Mouse (Mus musculus): ENCODE results near the gene Extl2. TPM values are rescaled to one million over a fixed set of nuclear protein-coding genes. Genes with fewer than 3 reads are reported as not detected.

The Extl2 gene
- polyA plus RNA-seq (2014; fragmentation: Illumina TruSeq; extraction: RNeasy Lipid Tissue Mini Kit (QIAGEN cat#74804); ENCODE audit: low read depth, low replicate concordance), result 10.4 TPM

GRCm38 (mm10) chr3:116006978-116007940, at the start of gene Extl2, which contains the start of gene Slc30a7:
Gene Extl2 (plus strand): TSS chr3:116007462.
Gene Slc30a7 (minus strand): TSS chr3:116007406.

Other genes starting within 250 kb of the Extl2 start
- gene Dph5, start 119.6 kb upstream of the Extl2 start, polyA plus RNA-seq (2014; fragmentation: Illumina TruSeq; extraction: RNeasy Lipid Tissue Mini Kit (QIAGEN cat#74804); ENCODE audit: low read depth, low replicate concordance), result 9.1 TPM
- gene Slc30a7, start 56 bp upstream of the Extl2 start, polyA plus RNA-seq (2014; fragmentation: Illumina TruSeq; extraction: RNeasy Lipid Tissue Mini Kit (QIAGEN cat#74804); ENCODE audit: low read depth, low replicate concordance), result 7.3 TPM
- 17.9 TPM for gene Vcam1, start 122.2 kb downstream of the Extl2 start, polyA plus RNA-seq (2014; fragmentation: Illumina TruSeq; extraction: RNeasy Lipid Tissue Mini Kit (QIAGEN cat#74804); ENCODE audit: low read depth, low replicate concordance)
- not detected for gene Gpr88, start 246.0 kb downstream of the Extl2 start, polyA plus RNA-seq (2014; fragmentation: Illumina TruSeq; extraction: RNeasy Lipid Tissue Mini Kit (QIAGEN cat#74804); ENCODE audit: low read depth, low replicate concordance)